Mouse (Mus musculus): ENCODE results near the gene Adcy9.

- TF ChIP-seq CTCF (IDR thresholded peaks at IDR 0.05; ENCODE audit: borderline replicate concordance, insufficient read depth, low read length) = no peak
- TF ChIP-seq POLR2A (IDR thresholded peaks at IDR 0.05; ENCODE audit: low read depth, low read length) = no peak
Measured at GRCm38 (mm10) chr16:4406047-4406586, 14.2 kb downstream of the Adcy9 start.

All from embryonic fibroblast, embryonic 13.5 days (primary cell).